Mouse (Mus musculus) lung, postnatal 0 days (tissue): ENCODE results near the gene Slf2.
A peak's percentile ranks its signal among the peaks of the same experiment; 100 is the strongest.

ENCODE experiments used
- CTCF ChIP-seq: IDR thresholded peaks from 2 replicates; pipeline ENCODE4 v1.5.1; 2016; ENCODE audit warnings: antibody characterized with exemption, mild to moderate bottlenecking
- EP300 ChIP-seq: IDR thresholded peaks from 2 replicates; pipeline ENCODE4 v1.6.1; 2016; ENCODE audit warnings: antibody characterized with exemption, mild to moderate bottlenecking, control low read depth

DNA sequence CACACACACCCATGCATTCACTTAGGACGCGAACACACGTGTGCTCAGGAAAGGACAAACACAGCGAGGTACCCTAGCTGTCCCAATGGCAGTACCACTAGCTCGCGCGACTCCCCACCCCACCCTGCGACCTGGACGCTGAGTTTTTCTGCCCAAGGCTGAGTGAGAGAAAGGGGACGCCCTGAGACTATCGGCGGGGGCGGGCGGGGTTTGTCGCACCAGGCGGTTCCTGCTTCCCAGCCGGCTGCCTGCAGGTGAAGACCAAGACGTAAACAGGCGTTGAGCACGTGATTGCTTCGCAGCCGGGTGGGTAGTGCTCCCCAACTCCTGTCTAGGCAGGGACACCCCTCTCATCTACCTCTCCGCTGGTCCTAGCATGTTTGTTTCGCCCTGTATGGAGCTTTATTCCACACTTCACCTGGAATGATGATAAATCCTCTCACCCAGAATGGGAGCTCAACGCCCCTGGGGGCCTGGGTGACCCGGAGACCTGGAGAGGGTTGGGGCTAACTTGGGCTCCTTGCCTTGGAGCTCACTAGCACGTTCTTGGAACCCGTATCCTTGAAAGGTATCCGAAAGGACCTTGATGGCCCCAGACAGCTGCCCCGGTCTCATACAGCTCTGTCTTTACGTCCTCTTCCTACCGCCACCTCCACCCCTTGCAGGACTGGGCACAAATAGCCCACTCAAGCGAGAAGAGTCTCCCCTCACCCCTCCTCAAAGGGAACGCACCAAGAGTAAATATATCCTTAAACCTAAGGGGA lies 84.7 kb downstream of the Slf2 start:
- TF ChIP-seq CTCF = no peak
- TF ChIP-seq EP300 = 0 out of 2 replicates have a peak, but pooled peaks have one; percentile 7
